Mouse (Mus musculus) hematopoietic stem cell, adult 5-6 weeks (primary cell): ENCODE measurements around the gene Coro2a. TPM values are rescaled to one million over a fixed set of nuclear protein-coding genes. Genes with fewer than 3 reads are reported as not detected.

ENCODE experiments used
- total RNA-seq: library from RNA; stranded (forward); fragments of 172-1452, 232-1000 nt; gene quantifications from 2 replicates; pipeline ENCODE4 v1.2.3, GENCODE M21; 2017

Gene Coro2a
- total RNA-seq, 1 experiment from 2014 or later, result 57.8 TPM

Other genes with a start within 250 kb of the Coro2a start
- 10.6 and 12.9 TPM in 2 replicates for gene Trmo, start 212.8 kb downstream of the Coro2a start, total RNA-seq
- gene Hemgn, start 188.7 kb downstream of the Coro2a start, total RNA-seq, result 35.5 and 57.0 TPM in 2 replicates
- 103 and 209 TPM in 2 replicates for gene Anp32b, start 151.3 kb downstream of the Coro2a start, total RNA-seq
- 47.3 and 48.7 TPM in 2 replicates for gene Nans, start 113.0 kb downstream of the Coro2a start, total RNA-seq
- gene Trim14, start 66.1 kb downstream of the Coro2a start, total RNA-seq, result 17.7 and 43.5 TPM in 2 replicates
- 1.8 and 4.7 TPM in 2 replicates for gene Tbc1d2, start 48.0 kb upstream of the Coro2a start, total RNA-seq